Mouse (Mus musculus) embryonic fibroblast, embryonic 13.5 days (primary cell): ENCODE measurements around the gene Ifitm2. TPM values are rescaled to one million over a fixed set of nuclear protein-coding genes. Genes with fewer than 3 reads are reported as not detected.

Experiments
- H3K27ac ChIP-seq: 2 replicates; pipeline ENCODE4 v1.5.1; 2012; ENCODE audit warnings: low read length, control low read depth, inconsistent platforms; ENCODE audit not compliant: insufficient read depth
- H3K4me1 ChIP-seq: 2 replicates; pipeline ENCODE4 v1.6.1; 2011; ENCODE audit warnings: low read length; ENCODE audit not compliant: control insufficient read depth, insufficient read depth
- H3K4me3 ChIP-seq: 2 replicates; pipeline ENCODE4 v1.5.1; 2011; ENCODE audit warnings: mild to moderate bottlenecking, control low read depth, low read length; ENCODE audit not compliant: insufficient read depth
- CTCF ChIP-seq: IDR thresholded peaks from 2 replicates; pipeline ENCODE4 v1.5.1; 2011; ENCODE audit warnings: mild to moderate bottlenecking, control low read depth, low read length, moderate library complexity, borderline replicate concordance; ENCODE audit not compliant: insufficient read depth
- POLR2A ChIP-seq: IDR thresholded peaks from 2 replicates; pipeline ENCODE4 v1.6.1; 2011; ENCODE audit warnings: low read depth, mild to moderate bottlenecking, control low read depth, low read length, moderate library complexity
- polyA plus RNA-seq: library from polyadenylated mRNA; stranded (reverse); fragments of >200 nt; gene quantifications from 2 replicates; pipeline ENCODE4 v1.2.4, GENCODE M21; 2011; ENCODE audit warnings: low read depth; ENCODE audit not compliant: missing spikeins, insufficient read length

Ifitm2 gene
- polyA plus RNA-seq, 1 experiment, result 857 TPM

GRCm38 (mm10) chr7:140908181-140908580 lies 47.6 kb downstream of the Ifitm2 start:
- no peak for TF ChIP-seq POLR2A
- TF ChIP-seq CTCF, result no peak
- no peak overlapping the region for H3K4me3 ChIP-seq
- H3K27ac ChIP-seq, result no peak overlapping the region
- H3K4me1 ChIP-seq, result no peaks in the 10 kb centered on the region

GRCm38 (mm10) chr7:140907697-140908096 lies 48.1 kb downstream of the Ifitm2 start:
- TF ChIP-seq POLR2A (no peak), CTCF (no peak)
- Histone ChIP-seq H3K27ac (no peak overlapping the region), H3K4me3 (no peak overlapping the region), H3K4me1 (no peaks in the 10 kb centered on the region)

DNA sequence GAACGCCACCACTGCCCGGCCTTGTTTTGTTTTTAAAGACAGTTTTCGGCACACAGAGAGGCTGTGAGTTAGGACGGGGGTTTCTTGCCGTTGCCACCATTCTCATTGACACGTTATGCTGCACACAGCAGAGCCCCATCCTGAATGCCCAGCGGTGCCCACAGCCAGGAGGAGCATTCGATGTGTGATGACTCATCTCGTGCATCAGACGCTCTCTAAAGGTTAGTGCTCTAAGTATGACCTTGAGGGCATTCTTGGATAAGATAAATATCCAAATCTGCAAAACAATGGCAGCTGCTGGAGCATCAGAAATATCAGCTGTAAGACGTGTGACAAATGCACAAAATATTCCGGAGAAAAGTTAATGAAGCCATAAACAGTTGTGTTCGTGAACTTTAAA lies 48.7 kb downstream of the Ifitm2 start:
- TF ChIP-seq POLR2A (no peak), CTCF (no peak)
- H3K4me1 ChIP-seq, result no peaks in the 10 kb centered on the region

DNA sequence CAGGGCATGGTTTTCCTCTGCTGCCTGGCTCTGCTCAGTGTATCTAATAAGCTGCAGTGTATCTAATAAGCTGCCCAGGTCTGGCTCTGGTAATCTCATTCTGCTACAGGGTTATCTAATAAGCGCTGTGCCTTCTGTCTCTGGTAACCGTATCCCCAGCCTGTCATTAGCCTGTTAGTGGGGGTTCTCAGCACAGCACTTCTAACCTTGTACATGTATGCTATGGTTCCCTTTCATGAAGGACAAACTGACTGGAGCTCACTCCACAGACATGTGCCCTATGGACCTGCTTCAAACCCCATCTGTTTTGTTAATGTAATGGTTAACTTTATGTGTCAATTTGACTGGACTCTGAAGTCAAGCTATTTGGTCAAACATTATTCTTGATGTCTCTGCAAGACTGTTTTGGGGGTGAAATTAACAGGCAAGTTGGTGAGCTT lies 50.1 kb downstream of the Ifitm2 start:
- H3K27ac ChIP-seq, result no peak overlapping the region
- no peak overlapping the region for H3K4me3 ChIP-seq
- no peak for TF ChIP-seq POLR2A
- H3K4me1 ChIP-seq, result no peaks in the 10 kb centered on the region

More for the DNA sequence above, 48.7 kb downstream of the Ifitm2 start:
- Histone ChIP-seq H3K27ac (no peak overlapping the region), H3K4me3 (no peak overlapping the region)

Other genes with a start within 250 kb of the Ifitm2 start
- gene Cyp2e1, start 192.2 kb downstream of the Ifitm2 start, polyA plus RNA-seq, result not detected in 2 replicates
- gene Syce1, start 168.1 kb downstream of the Ifitm2 start, polyA plus RNA-seq, result not detected in 2 replicates
- 2.2 and 3.5 TPM in 2 replicates for gene Zfp941, start 133.8 kb downstream of the Ifitm2 start, polyA plus RNA-seq
- gene Urah, start 121.0 kb downstream of the Ifitm2 start, polyA plus RNA-seq, result not detected in 2 replicates
- gene Scgb1c1, start 110.4 kb downstream of the Ifitm2 start, polyA plus RNA-seq, result not detected in 2 replicates
- not detected in 2 replicates for gene Odf3, start 108.2 kb downstream of the Ifitm2 start, polyA plus RNA-seq
- gene Gm45785, start 99.7 kb downstream of the Ifitm2 start, polyA plus RNA-seq, result not detected in 2 replicates
- 53.4 and 58.1 TPM in 2 replicates for gene Ric8a, start 99.0 kb downstream of the Ifitm2 start, polyA plus RNA-seq
- 29.9 and 35.7 TPM in 2 replicates for gene Bet1l, start 98.4 kb downstream of the Ifitm2 start, polyA plus RNA-seq
- 206 and 213 TPM in 2 replicates for gene Psmd13, start 74.0 kb downstream of the Ifitm2 start, polyA plus RNA-seq
- 7.6 and 8.2 TPM in 2 replicates for gene Sirt3, start 73.7 kb downstream of the Ifitm2 start, polyA plus RNA-seq
- gene Cox8b, start 55.5 kb downstream of the Ifitm2 start, polyA plus RNA-seq, result not detected in 2 replicates
- gene Nlrp6, start 35.1 kb downstream of the Ifitm2 start, polyA plus RNA-seq, result not detected in 2 replicates
- 14.3 and 19.1 TPM in 2 replicates for gene Pgghg, start 14.6 kb downstream of the Ifitm2 start, polyA plus RNA-seq
- 3.0 TPM in 1 of 2 replicates, not detected in the other for gene Ifitm5, start 5.7 kb downstream of the Ifitm2 start, polyA plus RNA-seq
- not detected in 2 replicates for gene Gm45717, start 50 bp downstream of the Ifitm2 start, polyA plus RNA-seq
- 5.1 and 16.5 TPM in 2 replicates for gene Ifitm1, start 11.2 kb upstream of the Ifitm2 start, polyA plus RNA-seq
- gene Ifitm3, start 54.8 kb upstream of the Ifitm2 start, polyA plus RNA-seq, result 1,040 and 1,188 TPM in 2 replicates
- not detected in 2 replicates for gene Ifitm6, start 61.9 kb upstream of the Ifitm2 start, polyA plus RNA-seq
- gene Gm17387, start 73.1 kb upstream of the Ifitm2 start, polyA plus RNA-seq, result not detected in 2 replicates
- gene B4galnt4, start 105.1 kb upstream of the Ifitm2 start, polyA plus RNA-seq, result 0.53 and 1.6 TPM in 2 replicates
- gene Pkp3, start 122.2 kb upstream of the Ifitm2 start, polyA plus RNA-seq, result not detected in 2 replicates
- gene Sigirr, start 144.6 kb upstream of the Ifitm2 start, polyA plus RNA-seq, result not detected in 2 replicates
- not detected in 2 replicates for gene Ano9, start 161.8 kb upstream of the Ifitm2 start, polyA plus RNA-seq
- gene Ptdss2, start 166.4 kb upstream of the Ifitm2 start, polyA plus RNA-seq, result 27.0 and 28.3 TPM in 2 replicates
- 108 and 119 TPM in 2 replicates for gene Rnh1, start 216.9 kb upstream of the Ifitm2 start, polyA plus RNA-seq
- gene Hras, start 238.0 kb upstream of the Ifitm2 start, polyA plus RNA-seq, result 54.0 and 62.7 TPM in 2 replicates
- gene Lrrc56, start 238.2 kb upstream of the Ifitm2 start, polyA plus RNA-seq, result 1.9 and 2.4 TPM in 2 replicates